Mouse (Mus musculus) CH12.LX (cell line): ENCODE data around the gene Midn. TPM values are rescaled to one million over a fixed set of nuclear protein-coding genes. Genes with fewer than 3 reads are reported as not detected.

Source experiments
- DNase-seq: peaks from one replicate; pipeline ENCODE4 v3.0.0-alpha.2; 2013; ENCODE audit errors: extremely low read depth
- H3K27ac ChIP-seq: 2 replicates; pipeline ENCODE4 v1.5.1; 2012; ENCODE audit warnings: low read depth, mild to moderate bottlenecking, control low read depth, moderate library complexity; ENCODE audit not compliant: insufficient read depth
- H3K27me3 ChIP-seq: replicated peaks from 2 replicates; pipeline ENCODE3; 2012; ENCODE audit warnings: inconsistent platforms
- H3K36me3 ChIP-seq, 2 experiments: replicated peaks in 1 of 2; 2 replicates each; pipeline versions ENCODE3 to v1.6.1; 2012; ENCODE audit warnings: inconsistent platforms in 1 of 2, low read length in 1 of 2, mild to moderate bottlenecking in 1 of 2, mixed read lengths in 1 of 2, moderate library complexity in 1 of 2; ENCODE audit not compliant: control insufficient read depth in 1 of 2, insufficient read depth in 1 of 2
- H3K4me1 ChIP-seq, 2 experiments: 2 replicates each; pipeline ENCODE4 v1.6.1; 2012; ENCODE audit warnings: inconsistent platforms in 1 of 2, moderate library complexity in 1 of 2; ENCODE audit not compliant: insufficient read depth in 2 of 2, control insufficient read depth in 1 of 2
- H3K4me2 ChIP-seq: 2 replicates; pipeline ENCODE4 v1.6.1; 2012; ENCODE audit warnings: low read depth, mild to moderate bottlenecking, control low read depth; ENCODE audit not compliant: poor library complexity, insufficient read depth, severe bottlenecking
- H3K4me3 ChIP-seq, 3 experiments: fragments of 150-350 bp in 1 of 3; sonication (generic) in 1 of 3; replicated peaks in 1 of 3; 2 replicates each; pipeline versions ENCODE3 to v1.5.1; 2011 to 2012; ENCODE audit warnings: low read depth in 2 of 3, low read length in 2 of 3, mild to moderate bottlenecking in 2 of 3, moderate library complexity in 2 of 3, control low read depth in 1 of 3, improper control_type of control experiment in 1 of 3, inconsistent platforms in 1 of 3, mixed read lengths in 1 of 3; ENCODE audit not compliant: poor library complexity in 1 of 3
- H3K79me2 ChIP-seq: replicated peaks from 2 replicates; pipeline ENCODE4 v1.6.1; 2012; ENCODE audit warnings: mild to moderate bottlenecking, moderate library complexity; ENCODE audit not compliant: control insufficient read depth, poor library complexity, insufficient read depth, severe bottlenecking; ENCODE audit errors: extremely low read depth
- H3K9ac ChIP-seq: 2 replicates; pipeline ENCODE4 v1.6.1; 2012; ENCODE audit warnings: low read depth, mild to moderate bottlenecking, control low read depth, moderate library complexity; ENCODE audit not compliant: insufficient read depth
- H3K9me3 ChIP-seq: replicated peaks from 2 replicates; pipeline ENCODE3; 2012; ENCODE audit warnings: low read length, inconsistent platforms, mixed read lengths
- CHD2 ChIP-seq: IDR thresholded peaks from 2 replicates; pipeline ENCODE4 v1.6.1; 2011; ENCODE audit warnings: low read length, improper control_type of control experiment
- EP300 ChIP-seq: IDR thresholded peaks from 2 replicates; pipeline ENCODE4 v1.6.1; 2011; ENCODE audit warnings: low read length, improper control_type of control experiment
- HCFC1 ChIP-seq: IDR thresholded peaks from 2 replicates; pipeline ENCODE4 v1.6.1; 2012; ENCODE audit warnings: low read depth, mild to moderate bottlenecking, inconsistent platforms, low read length, improper control_type of control experiment
- KAT2A ChIP-seq: IDR thresholded peaks from 2 replicates; pipeline ENCODE4 v1.6.1; 2012; ENCODE audit warnings: low read length, improper control_type of control experiment, inconsistent platforms; ENCODE audit not compliant: insufficient replicate concordance
- MYC ChIP-seq: IDR thresholded peaks from 2 replicates; pipeline ENCODE4 v1.6.1; 2011; ENCODE audit warnings: low read depth, mild to moderate bottlenecking, improper control_type of control experiment, low read length
- NELFE ChIP-seq: IDR thresholded peaks from 2 replicates; pipeline ENCODE4 v1.6.1; 2011; ENCODE audit warnings: low read depth, low read length, improper control_type of control experiment
- NRF1 ChIP-seq: IDR thresholded peaks from 2 replicates; pipeline ENCODE4 v1.6.1; 2014; ENCODE audit warnings: low read depth, mild to moderate bottlenecking, inconsistent platforms, low read length, improper control_type of control experiment, moderate library complexity
- PAX5 ChIP-seq: IDR thresholded peaks from 2 replicates; pipeline ENCODE4 v1.6.1; 2012; ENCODE audit warnings: low read length, inconsistent platforms, mixed read lengths
- POLR2AphosphoS2 ChIP-seq: IDR thresholded peaks from 2 replicates; pipeline ENCODE4 v1.6.1; 2011; ENCODE audit warnings: low read depth, low read length, improper control_type of control experiment
- RCOR1 ChIP-seq: conservative IDR thresholded peaks from 2 replicates; pipeline ENCODE4 v1.6.1; 2012; ENCODE audit warnings: low read depth, mild to moderate bottlenecking, inconsistent platforms, low read length, improper control_type of control experiment
- TCF12 ChIP-seq: IDR thresholded peaks from 2 replicates; pipeline ENCODE4 v1.6.1; 2014; ENCODE audit warnings: low read depth, mild to moderate bottlenecking, inconsistent platforms, low read length, improper control_type of control experiment
- ZC3H11A ChIP-seq: IDR thresholded peaks from 2 replicates; pipeline ENCODE4 v1.6.1; 2012; ENCODE audit warnings: low read depth, mild to moderate bottlenecking, inconsistent platforms, low read length, improper control_type of control experiment
- ZKSCAN1 ChIP-seq: IDR thresholded peaks from 2 replicates; pipeline ENCODE4 v1.6.1; 2012; ENCODE audit warnings: low read depth, inconsistent platforms, low read length, improper control_type of control experiment, borderline replicate concordance
- dilution Hi-C: fragments of 300-500 bp; cut with MboI; formaldehyde crosslinking; loops from 2 replicates; pipeline ENCODE4 v1.14.3; 2020; ENCODE audit warnings: low sequenced_read_pairs; ENCODE audit not compliant: extremely low pct_unique_long_range_greater_than_20kb, extremely low pct_ligation_motif_present
- in situ Hi-C: fragments of 300-500 bp; cut with MboI; formaldehyde crosslinking; loops from 3 replicates; pipeline ENCODE4 v1.14.3; 2019; ENCODE audit warnings: low sequenced_read_pairs, low pct_ligation_motif_present, low pct_unique_long_range_greater_than_20kb, mixed read lengths
- polyA plus RNA-seq: library from polyadenylated mRNA; unstranded; fragments of >175 nt; gene quantifications from 2 replicates; pipeline ENCODE4 v1.2.1, GENCODE M21; 2012; ENCODE audit warnings: low read depth; ENCODE audit not compliant: insufficient read length
- total RNA-seq, 2 experiments: library from RNA; depleted of rRNA; stranded (reverse); fragments of 300-350 nt in 1 of 2; fragments of >200 nt in 1 of 2; gene quantifications; 2 replicates each; pipeline ENCODE4 v1.2.3; 2012 to 2014

Gene Midn
- total and polyA plus RNA-seq, 3 experiments: 4.7 to 33.2 (median 16.2) TPM

DNA sequence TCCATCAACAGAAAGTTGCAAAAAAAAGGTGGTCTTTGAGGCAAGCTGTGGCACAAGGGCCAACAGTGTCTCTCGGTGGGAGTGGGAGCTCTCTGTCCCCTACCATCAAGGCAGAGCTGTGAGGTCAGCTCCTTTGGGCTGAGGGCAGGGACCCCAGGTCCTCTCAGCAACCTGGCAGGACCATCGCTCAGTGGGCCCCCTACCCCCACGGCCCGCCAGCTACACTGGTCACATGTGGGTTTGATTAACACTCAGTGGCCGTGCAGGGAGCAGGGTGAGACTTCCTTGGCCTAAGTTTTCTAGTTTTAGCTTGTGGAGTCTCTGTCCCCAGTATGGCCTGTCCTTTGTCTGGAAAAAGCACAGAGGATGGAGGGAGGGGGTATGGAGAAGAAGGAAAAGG, 32.8 kb downstream of the Midn start:
- Histone ChIP-seq H3K27ac (no peak overlapping the region), H3K9me3 (no peaks in the 10 kb centered on the region), H3K9ac (no peak overlapping the region), H3K4me1 (peaks cover 17 to 35% of the 10 kb centered on the region in 2 experiments), H3K36me3 (peaks cover 2 to 10% of the 10 kb centered on the region in 2 experiments), H3K27me3 (peaks cover 60% of the 10 kb centered on the region), H3K4me2 (no peak overlapping the region), H3K4me3 (no peak overlapping the region), H3K79me2 (no peaks in the 10 kb centered on the region)
- in situ Hi-C loops: no loop called here
- TF ChIP-seq EP300 (no peak), HCFC1 (no peak)
- dilution Hi-C loops: no loop called here
- DNase-seq: no peak

GRCm38 (mm10) chr10:80182547-80182946, 34.5 kb downstream of the Midn start:
- no peak for TF ChIP-seq ZC3H11A
- no peak for TF ChIP-seq CHD2
- no peak for TF ChIP-seq PAX5
- no peak for TF ChIP-seq MYC
- TF ChIP-seq POLR2AphosphoS2: no peak
- TF ChIP-seq NELFE: no peak
- TF ChIP-seq KAT2A: no peak
- no peak for TF ChIP-seq TCF12
- TF ChIP-seq HCFC1: no peak
- TF ChIP-seq NRF1: no peak
- no peak for TF ChIP-seq ZKSCAN1
- dilution Hi-C loops: no loop called here
- Histone ChIP-seq H3K27ac (no peak overlapping the region), H3K9ac (no peak overlapping the region), H3K4me1 (peaks cover 14 to 26% of the 10 kb centered on the region in 2 experiments), H3K27me3 (peaks cover 75% of the 10 kb centered on the region), H3K4me3 (no peak overlapping the region), H3K4me2 (no peak overlapping the region), H3K36me3 (no peaks in the 10 kb centered on the region), H3K79me2 (no peaks in the 10 kb centered on the region), H3K9me3 (no peaks in the 10 kb centered on the region)
- in situ Hi-C loops: no loop called here
- DNase-seq: no peak

- no peaks in the 10 kb centered on the region for H3K79me2 ChIP-seq
- peaks cover 2% of the 10 kb centered on the region for H3K9me3 ChIP-seq
- in situ Hi-C loops (no loop called here), dilution Hi-C loops (no loop called here)
- H3K4me2 ChIP-seq: no peak overlapping the region
- H3K27ac ChIP-seq: no peak overlapping the region
- H3K36me3 ChIP-seq: no peaks in the 10 kb centered on the region
- no peak overlapping the region for H3K9ac ChIP-seq
- DNase-seq: no peak
- no peak overlapping the region for H3K4me3 ChIP-seq
- peaks cover 80% of the 10 kb centered on the region for H3K27me3 ChIP-seq
- 0 out of 4 replicates have a peak, but pooled peaks cover 0 to 3% of the 10 kb centered on the region in 2 experiments for H3K4me1 ChIP-seq
- TF ChIP-seq RCOR1 (no peak), TCF12 (no peak)
- TF ChIP-seq, all 38 proteins: peak for 0
Observed at GRCm38 (mm10) chr10:80186649-80187048, 38.6 kb downstream of the Midn start.
